Mouse (Mus musculus): ENCODE data around the gene Gjd3. TPM values are rescaled to one million over a fixed set of nuclear protein-coding genes. Genes with fewer than 3 reads are reported as not detected.

Gene Gjd3
- polyA plus RNA-seq, 1 experiment from 2014 or later, result not detected

- no peak for ATAC-seq (ENCODE audit: insufficient read depth)
- Histone ChIP-seq H3K4me3 (ENCODE audit: low read depth, low read length) (no peak overlapping the region), H3K9me3 (ENCODE audit: low read depth, low read length) (no peaks in the 10 kb centered on the region), H3K4me1 (ENCODE audit: insufficient read depth) (peaks cover 44% of the 10 kb centered on the region), H3K27ac (ENCODE audit: low read depth) (peak overlapping the region; percentile 77; the same call in 1 of the 2 replicates), H3K9ac (no peak overlapping the region), H3K4me2 (no peak overlapping the region), H3K27me3 (ENCODE audit: insufficient read depth, low read length) (no peaks in the 10 kb centered on the region), H3K36me3 (ENCODE audit: insufficient read depth) (peaks cover 26% of the 10 kb centered on the region)
- no peak for TF ChIP-seq CTCF (IDR thresholded peaks at IDR 0.05; ENCODE audit: low read depth)
- DNase-seq, result no peak
- WGBS, result 26% methylated on average over 6 of the region's 7 CpGs
These were observed 27.0 kb downstream of the Gjd3 start for GRCm38 (mm10) chr11:98955707-98956235.

GRCm38 (mm10) chr11:98954801-98955706, 27.8 kb downstream of the Gjd3 start:
- Histone ChIP-seq H3K4me2 (peak overlapping the region; percentile 43), H3K4me1 (ENCODE audit: insufficient read depth) (peaks cover 47% of the 10 kb centered on the region), H3K36me3 (ENCODE audit: insufficient read depth) (peaks cover 34% of the 10 kb centered on the region), H3K27me3 (ENCODE audit: insufficient read depth, low read length) (no peaks in the 10 kb centered on the region), H3K4me3 (ENCODE audit: low read depth, low read length) (peak overlapping the region; percentile 10; the same call in 1 of the 2 replicates), H3K9ac (0 out of 2 replicates have a peak overlapping the region, but pooled peaks have one; percentile 3), H3K9me3 (ENCODE audit: low read depth, low read length) (no peaks in the 10 kb centered on the region), H3K27ac (ENCODE audit: low read depth) (peak overlapping the region; percentile 77)
- ATAC-seq (ENCODE audit: insufficient read depth) (peak; percentile 44), DNase-seq (peak; percentile 68)
- 14% methylated on average over 16 of the region's 17 CpGs for WGBS
- TF ChIP-seq CTCF (IDR thresholded peaks at IDR 0.05; ENCODE audit: low read depth), result no peak

- peak; percentile 81 for TF ChIP-seq CTCF (IDR thresholded peaks at IDR 0.05; ENCODE audit: low read depth)
- H3K9ac ChIP-seq, result 0 out of 2 replicates have a peak overlapping the region, but pooled peaks have one; percentile 9
These were observed 28.4 kb downstream of the Gjd3 start for GRCm38 (mm10) chr11:98954373-98954772.

GRCm38 (mm10) chr11:98953835-98954320, 28.9 kb downstream of the Gjd3 start:
- ATAC-seq (ENCODE audit: insufficient read depth), result no peak
- H3K36me3 ChIP-seq (ENCODE audit: insufficient read depth), result peaks cover 38% of the 10 kb centered on the region

More at GRCm38 (mm10) chr11:98954373-98954772, 28.4 kb downstream of the Gjd3 start:
- H3K4me1 ChIP-seq (ENCODE audit: insufficient read depth), result peaks cover 49% of the 10 kb centered on the region
- WGBS, result 1% methylated on average over 10 of the region's 10 CpGs
- no peaks in the 10 kb centered on the region for H3K27me3 ChIP-seq (ENCODE audit: insufficient read depth, low read length)
- H3K36me3 ChIP-seq (ENCODE audit: insufficient read depth), result peaks cover 38% of the 10 kb centered on the region
- H3K4me3 ChIP-seq (ENCODE audit: low read depth, low read length), result no peak overlapping the region
- H3K9me3 ChIP-seq (ENCODE audit: low read depth, low read length), result no peaks in the 10 kb centered on the region
- peak; percentile 88 for DNase-seq
- peak; percentile 78 for ATAC-seq (ENCODE audit: insufficient read depth)
- H3K4me2 ChIP-seq, result peak overlapping the region; percentile 43
- H3K27ac ChIP-seq (ENCODE audit: low read depth), result peak overlapping the region; percentile 77

GRCm38 (mm10) chr11:98953361-98953760, 29.5 kb downstream of the Gjd3 start:
- Histone ChIP-seq H3K9me3 (ENCODE audit: low read depth, low read length) (no peaks in the 10 kb centered on the region), H3K4me2 (no peak overlapping the region), H3K27ac (ENCODE audit: low read depth) (no peak overlapping the region; the same call in 1 of the 2 replicates), H3K4me1 (ENCODE audit: insufficient read depth) (peaks cover 43% of the 10 kb centered on the region), H3K4me3 (ENCODE audit: low read depth, low read length) (no peak overlapping the region), H3K36me3 (ENCODE audit: insufficient read depth) (peaks cover 38% of the 10 kb centered on the region), H3K9ac (no peak overlapping the region), H3K27me3 (ENCODE audit: insufficient read depth, low read length) (no peaks in the 10 kb centered on the region)
- TF ChIP-seq CTCF (IDR thresholded peaks at IDR 0.05; ENCODE audit: low read depth), result no peak
- ATAC-seq (ENCODE audit: insufficient read depth) (0 out of 2 replicates have a peak, but pooled peaks have one; percentile 4), DNase-seq (no peak)
- 3% methylated on average over 2 of the region's 2 CpGs for WGBS

More at GRCm38 (mm10) chr11:98953835-98954320, 28.9 kb downstream of the Gjd3 start:
- no peak for TF ChIP-seq CTCF (IDR thresholded peaks at IDR 0.05; ENCODE audit: low read depth)
- peaks cover 45% of the 10 kb centered on the region for H3K4me1 ChIP-seq (ENCODE audit: insufficient read depth)
- no peaks in the 10 kb centered on the region for H3K9me3 ChIP-seq (ENCODE audit: low read depth, low read length)
- WGBS, result 14% methylated on average over 13 of the region's 13 CpGs
- no peak for DNase-seq
- no peaks in the 10 kb centered on the region for H3K27me3 ChIP-seq (ENCODE audit: insufficient read depth, low read length)
- peak overlapping the region; percentile 43 for H3K4me2 ChIP-seq
- 0 out of 2 replicates have a peak overlapping the region, but pooled peaks have one; percentile 9 for H3K9ac ChIP-seq
- no peak overlapping the region for H3K4me3 ChIP-seq (ENCODE audit: low read depth, low read length)
- H3K27ac ChIP-seq (ENCODE audit: low read depth), result peak overlapping the region; percentile 77

- Histone ChIP-seq H3K4me2 (no peak overlapping the region), H3K27me3 (ENCODE audit: insufficient read depth, low read length) (no peaks in the 10 kb centered on the region), H3K4me3 (ENCODE audit: low read depth, low read length) (no peak overlapping the region), H3K9ac (no peak overlapping the region), H3K36me3 (ENCODE audit: insufficient read depth) (peaks cover 34% of the 10 kb centered on the region), H3K9me3 (ENCODE audit: low read depth, low read length) (no peaks in the 10 kb centered on the region), H3K27ac (ENCODE audit: low read depth) (0 out of 2 replicates have a peak overlapping the region, but pooled peaks have one; percentile 27), H3K4me1 (ENCODE audit: insufficient read depth) (peaks cover 43% of the 10 kb centered on the region)
- no peak for DNase-seq
- WGBS, result 55% methylated on average over 2 of the region's 2 CpGs
- ATAC-seq (ENCODE audit: insufficient read depth), result no peak
- TF ChIP-seq CTCF (IDR thresholded peaks at IDR 0.05; ENCODE audit: low read depth), result no peak
These were observed 30.1 kb downstream of the Gjd3 start for GRCm38 (mm10) chr11:98952736-98953135.

All from lung, embryonic 14.5 days (tissue).